Mouse (Mus musculus): ENCODE measurements around the gene Klrg2.

DNA sequence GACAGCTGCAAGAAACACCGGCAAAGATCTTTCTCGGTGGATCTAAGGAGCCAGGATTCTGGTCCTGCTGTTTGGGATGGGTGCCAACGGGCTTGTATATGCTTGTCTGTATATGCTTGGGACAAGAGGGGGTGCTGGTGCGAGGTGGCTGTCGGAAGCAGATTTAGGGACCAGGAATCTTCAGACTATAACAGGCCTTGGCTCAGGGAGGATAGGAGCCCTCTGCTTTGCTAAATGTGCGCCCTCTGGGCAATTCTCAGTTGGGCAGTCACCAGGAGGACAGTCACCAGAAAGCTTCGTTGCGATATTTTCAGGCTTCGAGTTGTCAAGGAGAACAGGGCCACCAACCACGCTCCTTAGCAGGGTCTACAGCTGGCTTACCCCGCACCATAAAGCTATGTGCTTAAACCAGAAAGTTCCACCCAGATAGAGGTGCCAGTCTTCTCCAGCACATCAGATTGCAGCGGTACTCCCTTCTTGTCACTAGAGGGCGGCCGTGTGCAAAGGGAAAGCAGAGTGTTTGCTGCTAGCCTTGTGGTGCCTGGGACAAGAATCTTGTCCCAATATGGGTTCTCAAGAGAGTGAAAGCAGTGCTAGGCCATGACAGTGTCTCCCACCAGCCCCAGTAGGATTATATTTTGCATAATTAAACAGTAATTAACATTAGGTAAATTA lies 13.4 kb upstream of the Klrg2 start:
- peak; percentile 95 for TF ChIP-seq CTCF (IDR thresholded peaks at IDR 0.05; ENCODE audit: borderline replicate concordance, insufficient read depth, low read length)
- no peak for TF ChIP-seq POLR2A (IDR thresholded peaks at IDR 0.05; ENCODE audit: low read depth, low read length)
